Mouse (Mus musculus): ENCODE measurements around the gene BC052040. TPM values are rescaled to one million over a fixed set of nuclear protein-coding genes. Genes with fewer than 3 reads are reported as not detected.

BC052040 gene
- total and polyA plus RNA-seq, 3 experiments = 9.8 to 64.0 (median 11.0) TPM

DNA sequence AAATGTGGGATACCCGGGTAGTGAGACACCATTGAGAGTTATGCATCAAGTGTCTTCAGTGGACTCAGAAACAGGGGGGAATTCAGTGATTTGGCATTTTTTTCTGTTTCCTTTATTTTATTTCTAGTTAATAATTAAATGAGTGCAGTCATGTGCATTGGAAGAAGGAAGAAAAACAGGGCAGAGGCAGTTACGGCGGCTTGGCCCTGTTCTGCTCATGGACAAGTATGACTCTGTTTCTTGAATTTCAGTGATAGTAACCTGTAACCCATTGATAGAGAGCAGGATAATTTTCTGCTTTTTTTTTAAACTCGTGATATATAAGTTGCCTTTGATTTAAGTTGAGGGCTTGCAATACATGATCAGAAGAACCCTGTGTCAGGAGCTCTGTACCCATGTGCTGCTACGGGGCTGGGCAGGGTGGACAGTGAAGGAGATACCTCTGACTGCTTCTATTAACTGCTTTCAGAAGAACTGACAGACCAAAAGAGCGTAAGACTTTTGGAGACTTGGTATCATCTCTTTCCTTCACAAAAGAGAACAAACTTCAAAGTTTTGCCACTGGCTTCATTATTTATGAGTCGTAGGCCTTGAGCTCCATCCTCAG, 91.6 kb downstream of the BC052040 start:
- H3K36me3 ChIP-seq (replicated peaks) = peaks cover 41% of the 10 kb centered on the region
- H3K9me3 ChIP-seq (replicated peaks) = no peaks in the 10 kb centered on the region
- TF ChIP-seq POLR2AphosphoS5 (IDR thresholded peaks at IDR 0.05; ENCODE audit: insufficient replicate concordance, low read depth, low read length) (no peak), GATA1 (IDR thresholded peaks at IDR 0.05; ENCODE audit: borderline replicate concordance, low read length) (no peak), TAL1 (conservative IDR thresholded peaks at IDR 0.05; ENCODE audit: low read depth, low read length) (no peak), CTCF (IDR thresholded peaks at IDR 0.05; ENCODE audit: low read depth, low read length) (no peak), GATA2 (IDR thresholded peaks at IDR 0.05; ENCODE audit: borderline replicate concordance, low read depth, low read length) (no peak)
- no peak for ATAC-seq (ENCODE audit: extremely low read depth, insufficient number of reproducible peaks, low FRiP score, poor library complexity, severe bottlenecking)
- DNase-seq (ENCODE audit: low spot score) = no peak
- H3K27me3 ChIP-seq (ENCODE audit: insufficient read depth, low read length) = no peaks in the 10 kb centered on the region
- no peak overlapping the region for H3K4me3 ChIP-seq (ENCODE audit: low read depth, low read length)
- H3K4me1 ChIP-seq (ENCODE audit: insufficient read depth, low read depth, low read length) = no peaks in the 10 kb centered on the region

DNA sequence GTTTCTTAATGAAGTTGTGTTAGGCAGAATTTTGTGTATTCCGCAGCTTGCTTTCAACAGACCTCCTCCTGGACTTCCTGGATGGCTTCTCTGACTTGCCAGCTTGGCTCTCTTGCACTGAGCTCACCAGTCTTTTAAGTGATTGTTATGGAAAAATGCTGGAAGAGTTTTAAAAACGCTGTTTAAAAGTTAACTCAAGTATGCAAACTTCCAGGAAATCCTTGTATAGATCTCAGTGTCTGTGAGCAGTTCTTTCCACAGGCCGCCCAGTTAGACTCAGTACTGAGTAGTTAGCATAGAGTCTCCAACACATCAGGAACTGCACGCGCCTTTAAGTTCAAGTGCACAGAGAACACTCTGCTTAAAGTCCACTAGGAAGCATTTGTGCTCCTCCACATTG, 97.3 kb downstream of the BC052040 start:
- ATAC-seq (ENCODE audit: extremely low read depth, insufficient number of reproducible peaks, low FRiP score, poor library complexity, severe bottlenecking) = no peak
- Histone ChIP-seq H3K9me3 (replicated peaks) (no peaks in the 10 kb centered on the region), H3K36me3 (replicated peaks) (peaks cover 45% of the 10 kb centered on the region), H3K4me1 (ENCODE audit: insufficient read depth, low read depth, low read length) (no peaks in the 10 kb centered on the region), H3K27me3 (ENCODE audit: insufficient read depth, low read length) (no peaks in the 10 kb centered on the region), H3K4me3 (ENCODE audit: low read depth, low read length) (no peak overlapping the region)
- no peak for DNase-seq (ENCODE audit: low spot score)
- TF ChIP-seq GATA2 (IDR thresholded peaks at IDR 0.05; ENCODE audit: borderline replicate concordance, low read depth, low read length) = no peak
- TF ChIP-seq POLR2AphosphoS5 (IDR thresholded peaks at IDR 0.05; ENCODE audit: insufficient replicate concordance, low read depth, low read length) = no peak
- TF ChIP-seq CTCF (IDR thresholded peaks at IDR 0.05; ENCODE audit: low read depth, low read length) = no peak
- no peak for TF ChIP-seq TAL1 (conservative IDR thresholded peaks at IDR 0.05; ENCODE audit: low read depth, low read length)
- TF ChIP-seq GATA1 (IDR thresholded peaks at IDR 0.05; ENCODE audit: borderline replicate concordance, low read length) = no peak

DNA sequence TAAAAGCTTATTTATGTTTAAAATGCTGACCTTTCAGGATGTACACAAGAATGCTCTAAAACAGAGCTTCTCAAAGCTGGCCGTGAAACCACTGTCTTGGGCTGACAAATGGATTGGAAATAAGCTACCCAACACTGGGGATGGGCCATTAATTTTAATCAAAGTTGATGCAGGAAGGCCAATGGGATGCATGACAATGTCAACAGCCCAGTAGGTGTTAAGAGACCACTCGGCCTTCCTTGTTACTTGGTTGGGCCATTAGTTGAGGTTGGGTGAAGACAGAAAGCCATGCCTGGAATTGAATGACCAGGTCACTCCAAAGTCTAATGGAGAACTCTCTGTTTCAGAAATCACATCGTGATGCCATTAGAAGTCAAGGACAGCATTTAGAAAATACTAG, 103.7 kb downstream of the BC052040 start:
- Histone ChIP-seq H3K9me3 (replicated peaks) (no peaks in the 10 kb centered on the region), H3K4me3 (ENCODE audit: low read depth, low read length) (no peak overlapping the region), H3K27me3 (ENCODE audit: insufficient read depth, low read length) (no peaks in the 10 kb centered on the region), H3K36me3 (replicated peaks) (peaks cover 42% of the 10 kb centered on the region), H3K4me1 (ENCODE audit: insufficient read depth, low read depth, low read length) (no peaks in the 10 kb centered on the region)
- DNase-seq (ENCODE audit: low spot score) (no peak), ATAC-seq (ENCODE audit: extremely low read depth, insufficient number of reproducible peaks, low FRiP score, poor library complexity, severe bottlenecking) (no peak)
- TF ChIP-seq TAL1 (conservative IDR thresholded peaks at IDR 0.05; ENCODE audit: low read depth, low read length) (no peak), GATA1 (IDR thresholded peaks at IDR 0.05; ENCODE audit: borderline replicate concordance, low read length) (no peak), GATA2 (IDR thresholded peaks at IDR 0.05; ENCODE audit: borderline replicate concordance, low read depth, low read length) (no peak)

DNA sequence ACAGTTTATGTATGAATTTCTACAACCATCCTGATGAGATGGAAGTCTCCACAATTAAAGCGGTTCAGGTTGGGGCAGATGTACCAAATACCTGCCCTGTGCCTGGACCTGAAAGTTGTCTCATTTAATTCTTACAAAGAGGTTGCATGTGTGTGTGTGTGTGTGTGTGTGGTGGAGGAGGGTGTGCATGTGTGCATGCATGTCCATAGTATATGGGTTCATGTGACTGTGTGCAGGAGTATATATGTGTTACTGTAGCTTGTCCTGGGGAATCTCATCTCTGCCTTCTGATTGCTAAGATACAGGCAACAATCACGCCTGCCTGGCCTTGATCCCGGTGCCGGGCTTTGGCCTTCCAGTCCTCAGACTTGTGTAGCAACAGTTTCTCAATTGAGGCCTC, 106.1 kb downstream of the BC052040 start:
- DNase-seq (ENCODE audit: low spot score) (no peak), ATAC-seq (ENCODE audit: extremely low read depth, insufficient number of reproducible peaks, low FRiP score, poor library complexity, severe bottlenecking) (no peak)
- Histone ChIP-seq H3K9me3 (replicated peaks) (no peaks in the 10 kb centered on the region), H3K27me3 (ENCODE audit: insufficient read depth, low read length) (no peaks in the 10 kb centered on the region), H3K36me3 (replicated peaks) (peaks cover 49% of the 10 kb centered on the region), H3K4me3 (ENCODE audit: low read depth, low read length) (no peak overlapping the region), H3K4me1 (ENCODE audit: insufficient read depth, low read depth, low read length) (no peaks in the 10 kb centered on the region)
- no peak for TF ChIP-seq GATA2 (IDR thresholded peaks at IDR 0.05; ENCODE audit: borderline replicate concordance, low read depth, low read length)
- no peak for TF ChIP-seq POLR2AphosphoS5 (IDR thresholded peaks at IDR 0.05; ENCODE audit: insufficient replicate concordance, low read depth, low read length)
- TF ChIP-seq TAL1 (conservative IDR thresholded peaks at IDR 0.05; ENCODE audit: low read depth, low read length) = no peak
- TF ChIP-seq CTCF (IDR thresholded peaks at IDR 0.05; ENCODE audit: low read depth, low read length) = no peak
- no peak for TF ChIP-seq GATA1 (IDR thresholded peaks at IDR 0.05; ENCODE audit: borderline replicate concordance, low read length)

- Histone ChIP-seq H3K36me3 (replicated peaks) (peaks cover 52% of the 10 kb centered on the region), H3K9me3 (replicated peaks) (no peaks in the 10 kb centered on the region), H3K4me1 (ENCODE audit: insufficient read depth, low read depth, low read length) (no peaks in the 10 kb centered on the region), H3K27me3 (ENCODE audit: insufficient read depth, low read length) (no peaks in the 10 kb centered on the region), H3K4me3 (ENCODE audit: low read depth, low read length) (no peak overlapping the region)
- no peak for DNase-seq (ENCODE audit: low spot score)
- ATAC-seq (ENCODE audit: extremely low read depth, insufficient number of reproducible peaks, low FRiP score, poor library complexity, severe bottlenecking) = no peak
- TF ChIP-seq GATA1 (IDR thresholded peaks at IDR 0.05; ENCODE audit: borderline replicate concordance, low read length) (no peak), CTCF (IDR thresholded peaks at IDR 0.05; ENCODE audit: low read depth, low read length) (no peak), TAL1 (conservative IDR thresholded peaks at IDR 0.05; ENCODE audit: low read depth, low read length) (no peak)
These were observed 106.8 kb downstream of the BC052040 start for GRCm38 (mm10) chr2:115688282-115688681.

- Histone ChIP-seq H3K27me3 (ENCODE audit: insufficient read depth, low read length) (no peaks in the 10 kb centered on the region), H3K9me3 (replicated peaks) (no peaks in the 10 kb centered on the region), H3K4me1 (ENCODE audit: insufficient read depth, low read depth, low read length) (no peaks in the 10 kb centered on the region), H3K36me3 (replicated peaks) (peaks cover 49% of the 10 kb centered on the region), H3K4me3 (ENCODE audit: low read depth, low read length) (no peak overlapping the region)
- DNase-seq (ENCODE audit: low spot score) = no peak
- no peak for TF ChIP-seq GATA1 (IDR thresholded peaks at IDR 0.05; ENCODE audit: borderline replicate concordance, low read length)
- no peak for TF ChIP-seq CTCF (IDR thresholded peaks at IDR 0.05; ENCODE audit: low read depth, low read length)
- no peak for TF ChIP-seq POLR2AphosphoS5 (IDR thresholded peaks at IDR 0.05; ENCODE audit: insufficient replicate concordance, low read depth, low read length)
- TF ChIP-seq TAL1 (conservative IDR thresholded peaks at IDR 0.05; ENCODE audit: low read depth, low read length) = no peak
- no peak for TF ChIP-seq GATA2 (IDR thresholded peaks at IDR 0.05; ENCODE audit: borderline replicate concordance, low read depth, low read length)
- ATAC-seq (ENCODE audit: extremely low read depth, insufficient number of reproducible peaks, low FRiP score, poor library complexity, severe bottlenecking) = no peak
These were observed 112.3 kb downstream of the BC052040 start for GRCm38 (mm10) chr2:115693841-115694240.

Data from G1E (cell line).